Mouse (Mus musculus) CD4-positive, CD25-positive, alpha-beta regulatory T cell, adult 4 months (primary cell): ENCODE data around the gene Tbx6. TPM values are rescaled to one million over a fixed set of nuclear protein-coding genes. Genes with fewer than 3 reads are reported as not detected.
A peak's percentile ranks its signal among the peaks of the same experiment; 100 is the strongest.

Experiments
- ATAC-seq: one replicate; pipeline ENCODE4 v1.8.0; 2017
- polyA plus RNA-seq, 2 experiments: library from polyadenylated mRNA; unstranded; fragments of 100-300 nt; shearing (Covaris generic); gene quantifications; one replicate each; pipeline ENCODE4 v1.2.1; 2017

Tbx6 gene
- polyA plus RNA-seq, 2 experiments from 2014 or later = 5.9 to 7.5 TPM

DNA sequence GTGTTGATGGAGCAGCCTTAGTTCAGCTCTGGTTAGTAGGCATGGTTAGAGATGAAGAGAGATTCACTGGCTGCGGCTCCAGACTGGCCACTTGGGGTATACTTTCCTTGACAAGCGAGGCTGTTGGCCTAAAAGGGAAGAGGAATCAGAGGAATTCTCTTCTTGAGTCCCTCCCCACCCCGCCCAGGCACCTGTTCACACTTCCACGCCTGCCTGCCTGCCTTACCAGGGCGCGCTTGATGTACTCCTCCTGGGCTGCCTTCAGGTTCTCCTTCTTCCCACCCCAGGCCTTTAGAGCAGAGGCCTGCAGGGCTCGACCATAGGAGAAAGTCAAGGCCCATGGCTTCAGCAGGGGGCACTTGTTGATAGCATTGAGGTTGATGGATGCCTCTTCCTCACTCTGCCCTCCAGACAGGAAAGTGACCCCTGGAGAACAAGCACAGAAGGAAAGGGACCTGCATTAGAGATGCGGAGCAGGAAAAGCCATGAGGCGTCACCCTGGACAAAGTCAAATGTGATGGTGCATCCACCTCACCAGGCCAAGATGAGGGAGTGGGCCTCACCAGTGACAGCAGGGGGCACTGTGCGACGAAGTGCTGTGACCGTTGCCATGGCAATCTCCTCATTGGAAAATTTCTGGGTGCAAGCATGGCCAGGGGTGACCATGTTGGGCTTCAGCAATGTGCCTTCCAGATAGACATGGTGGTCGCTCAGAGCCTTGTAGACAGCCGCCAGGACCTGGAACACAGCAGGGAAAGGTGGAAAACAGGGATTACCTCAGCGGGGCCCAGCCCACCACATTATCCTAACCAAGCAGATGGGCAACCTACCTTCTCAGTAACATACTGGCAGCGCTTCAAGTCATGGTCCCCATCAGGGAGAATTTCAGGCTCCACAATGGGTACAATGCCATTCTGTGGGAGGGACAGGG lies 14.4 kb downstream of the Tbx6 start:
- no peak for ATAC-seq

DNA sequence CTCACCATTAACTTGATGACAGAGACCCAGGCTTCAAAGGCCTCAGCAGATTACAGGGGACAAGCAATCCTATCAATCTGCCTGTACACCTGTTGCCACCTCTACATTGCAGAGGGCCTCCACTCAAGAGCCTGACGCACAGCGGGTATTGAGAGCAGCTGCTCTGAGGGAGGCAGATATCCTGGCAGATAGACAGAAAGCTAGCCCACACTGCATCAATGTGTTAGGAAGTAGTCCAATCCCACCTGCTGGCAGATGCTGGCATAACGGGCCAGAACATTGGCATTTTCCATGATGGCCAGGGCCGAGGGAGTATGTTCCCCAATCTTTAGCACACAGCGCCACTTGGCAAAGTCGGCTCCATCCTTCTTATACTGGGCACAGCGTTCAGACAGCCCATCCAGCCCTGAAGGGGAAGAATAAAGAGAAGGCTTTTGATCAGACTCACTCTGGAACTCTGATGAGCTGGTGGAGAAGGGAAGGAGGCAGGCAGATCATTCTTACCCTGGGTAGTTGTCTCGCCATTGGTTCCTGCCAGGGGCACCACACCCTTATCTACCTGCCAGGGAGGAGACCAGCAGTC lies 15.2 kb downstream of the Tbx6 start:
- ATAC-seq = no peak

DNA sequence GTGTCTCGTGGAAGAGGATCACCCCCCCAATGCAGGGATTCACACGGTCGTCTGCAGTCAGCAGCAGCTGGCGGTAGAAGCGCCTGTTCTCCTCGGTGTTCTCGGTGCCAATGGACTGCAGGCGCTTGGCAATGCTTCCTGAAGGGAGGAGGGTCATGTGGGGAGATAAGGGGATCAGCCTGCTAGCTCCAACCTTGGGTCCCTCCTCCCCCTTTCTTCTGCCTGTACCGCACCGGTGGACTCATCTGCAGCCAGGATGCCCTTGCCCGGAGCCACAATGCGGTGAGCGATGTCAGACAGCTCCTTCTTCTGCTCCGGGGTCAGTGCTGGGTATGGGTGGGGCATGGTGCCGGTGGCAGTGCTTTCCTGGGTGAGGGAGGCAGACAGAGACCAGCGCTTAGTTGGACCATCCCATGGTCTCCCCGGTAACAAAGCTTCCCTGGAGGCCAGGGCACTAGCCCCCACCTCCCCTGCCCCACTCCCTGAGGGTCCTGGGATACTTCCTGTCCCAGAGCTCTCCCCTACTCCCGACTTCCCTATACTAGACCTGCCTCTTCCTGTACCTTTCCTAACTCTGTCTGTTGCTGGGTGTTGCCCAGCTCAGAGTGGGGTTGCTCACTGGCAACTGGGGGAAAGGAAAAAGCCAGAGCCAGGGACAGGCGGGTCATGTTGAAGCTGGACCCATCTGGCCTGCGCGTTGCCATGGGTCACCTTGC lies 16.3 kb downstream of the Tbx6 start, which contains the start of gene Fam57b:
Gene Fam57b (plus strand): TSS at position 258 of the 716 bp plus-strand sequence.
- no peak for ATAC-seq

DNA sequence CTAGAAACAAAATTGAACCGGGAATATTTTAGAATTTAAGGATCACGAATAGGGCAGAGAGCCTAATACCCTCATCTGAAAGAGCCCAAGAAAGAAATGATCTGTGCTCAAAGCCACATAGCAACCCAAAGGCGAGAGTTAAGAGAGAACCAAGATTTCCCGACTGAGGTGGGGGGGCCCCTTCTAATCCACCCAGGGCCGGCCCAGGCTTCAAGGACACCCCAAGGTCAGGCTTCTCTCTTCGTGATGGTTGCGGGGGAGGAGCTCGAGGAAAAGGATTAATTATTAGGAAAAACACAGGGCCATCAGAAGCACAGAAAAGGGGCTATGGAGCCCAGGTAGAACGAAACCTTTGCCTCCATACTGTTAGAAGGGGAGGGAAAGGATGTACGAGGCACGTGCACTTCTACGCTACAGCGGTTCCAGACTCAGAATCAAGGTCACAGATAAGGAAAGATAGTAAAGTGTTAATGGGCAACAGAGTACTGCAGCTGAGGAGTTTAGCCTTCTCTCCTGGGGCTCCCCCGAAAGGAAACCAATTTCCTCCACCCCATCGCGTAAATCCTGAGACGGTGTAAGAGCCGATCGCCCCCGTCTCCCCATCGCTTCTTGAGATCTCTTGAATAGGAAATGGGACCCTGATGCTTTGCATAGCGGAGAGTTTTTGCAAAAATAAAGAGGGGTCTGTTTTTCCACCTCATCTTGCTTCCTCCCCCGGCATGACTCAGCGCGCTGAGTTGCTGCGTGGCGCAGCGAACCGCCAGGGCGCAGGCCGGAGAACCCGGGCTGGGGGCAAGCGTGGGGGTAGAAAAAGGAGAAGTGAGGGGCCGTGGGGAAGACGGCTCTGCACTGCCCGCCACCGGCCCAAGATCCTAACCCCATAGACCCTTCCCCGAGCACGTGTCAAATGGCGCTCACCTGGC lies 17.1 kb downstream of the Tbx6 start:
- ATAC-seq = peak; percentile 19

DNA sequence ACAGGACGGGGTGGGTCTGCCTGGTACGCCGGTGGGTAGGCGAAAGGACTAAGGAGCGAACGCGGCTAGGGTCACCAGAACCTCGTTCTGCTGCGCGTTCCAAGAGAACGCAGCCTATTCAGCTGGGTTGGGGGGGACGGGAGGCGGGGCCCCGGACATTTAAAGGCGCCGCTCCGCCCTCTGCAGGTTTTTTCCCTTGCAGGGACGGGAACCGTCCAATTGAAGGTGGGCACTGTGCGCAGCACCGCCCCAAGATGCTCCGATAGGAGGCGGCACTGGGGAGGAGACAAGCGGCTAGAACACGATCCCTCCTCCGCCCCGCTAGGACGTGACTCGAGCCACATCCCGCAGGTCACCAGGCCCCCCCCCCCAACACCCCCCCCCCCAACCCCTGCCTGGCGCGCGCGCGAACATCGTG lies 17.8 kb downstream of the Tbx6 start:
- peak; percentile 88 for ATAC-seq

DNA sequence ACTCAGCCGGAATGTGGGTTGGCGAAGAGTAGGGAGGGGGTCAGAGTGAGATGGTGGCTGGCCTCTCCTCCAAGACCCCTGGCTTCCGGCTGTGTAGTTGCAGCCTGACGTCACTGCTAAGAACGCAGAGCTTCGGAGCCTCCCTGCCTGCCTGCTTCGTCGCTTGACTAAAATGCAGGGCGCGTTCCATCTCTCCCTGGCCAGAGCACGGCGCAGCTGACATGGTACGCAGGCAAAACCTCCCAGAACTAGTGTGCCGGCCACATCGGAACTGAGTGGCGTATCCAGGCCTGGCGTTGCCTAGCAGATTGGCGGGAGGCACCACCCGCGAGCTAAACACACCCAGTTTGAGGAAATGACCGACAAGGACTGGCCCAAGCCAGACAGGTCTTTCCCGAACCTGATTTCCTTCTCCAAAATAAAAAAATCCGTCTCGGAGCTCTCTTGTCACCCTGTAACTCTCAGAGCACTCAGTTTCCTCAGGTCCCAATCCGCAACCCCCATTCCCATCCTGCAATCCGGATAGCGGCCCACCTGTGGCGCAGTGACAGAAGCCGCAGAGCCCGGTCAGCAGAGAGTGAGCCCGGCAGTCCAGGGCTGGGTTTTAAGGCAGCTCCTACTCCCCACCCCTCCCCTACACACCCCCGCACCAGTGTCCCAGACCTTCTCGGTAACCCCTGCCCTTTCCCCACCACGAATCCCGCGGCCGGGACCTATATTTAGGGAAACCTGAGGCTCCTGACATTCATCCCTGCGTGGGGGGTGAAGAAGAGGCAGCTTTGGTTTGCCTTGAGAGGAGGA lies 18.4 kb downstream of the Tbx6 start:
- ATAC-seq = peak; percentile 74

DNA sequence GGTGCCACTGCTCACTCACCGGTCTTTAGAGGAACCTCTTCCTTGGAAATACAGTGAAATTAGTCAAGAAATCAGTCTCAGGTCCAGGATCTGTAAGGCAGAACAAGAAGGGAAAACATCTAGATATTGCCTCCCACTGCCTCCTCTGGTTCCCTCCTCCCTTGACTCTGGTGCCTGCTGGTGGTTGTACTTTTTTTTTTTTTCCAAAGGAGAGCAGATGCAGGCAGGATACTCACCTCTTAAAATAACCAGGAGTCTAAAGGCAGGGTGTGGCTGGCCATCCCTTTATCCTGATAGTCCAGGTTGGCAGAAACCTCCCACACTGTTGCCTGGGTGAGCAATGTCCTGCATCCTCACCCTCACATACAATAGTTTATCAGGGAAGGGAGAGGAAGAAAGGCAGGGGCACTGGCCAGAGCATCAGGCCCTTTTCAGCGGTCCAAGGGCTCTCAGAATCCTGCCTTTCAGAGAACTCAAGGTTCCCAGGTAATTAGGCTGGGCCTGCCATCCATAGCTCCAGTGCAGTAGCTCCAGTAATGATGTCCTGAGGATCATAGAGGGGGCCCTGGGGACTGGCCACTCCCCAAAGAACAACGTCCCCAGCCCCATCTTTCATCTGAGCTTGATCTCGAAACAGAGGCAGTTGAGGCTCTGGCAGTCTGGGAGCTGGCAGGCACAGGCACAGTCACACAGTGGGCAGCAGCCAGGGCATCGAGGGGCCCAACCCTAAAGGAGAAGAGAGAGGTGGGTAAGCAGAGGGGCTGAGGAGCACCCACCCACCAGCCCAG lies 19.2 kb downstream of the Tbx6 start:
- ATAC-seq = no peak

DNA sequence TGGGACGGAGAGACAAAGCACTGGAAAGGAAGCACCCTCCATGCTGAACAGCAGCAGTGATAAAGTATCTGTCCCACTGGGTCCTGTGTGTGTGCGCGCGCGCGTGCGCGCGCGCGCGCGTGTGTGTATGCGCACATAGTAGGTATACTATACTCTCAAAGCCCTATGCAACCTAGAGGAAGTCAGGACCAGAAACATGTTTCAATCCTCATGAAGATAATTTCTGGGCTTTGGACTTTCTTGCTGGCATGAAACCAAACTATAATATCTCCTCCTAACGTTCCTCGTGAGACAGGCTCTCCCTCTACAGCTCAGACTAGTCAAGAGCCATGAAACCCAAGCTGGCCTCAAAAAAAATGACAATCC lies 19.8 kb downstream of the Tbx6 start:
- no peak for ATAC-seq

DNA sequence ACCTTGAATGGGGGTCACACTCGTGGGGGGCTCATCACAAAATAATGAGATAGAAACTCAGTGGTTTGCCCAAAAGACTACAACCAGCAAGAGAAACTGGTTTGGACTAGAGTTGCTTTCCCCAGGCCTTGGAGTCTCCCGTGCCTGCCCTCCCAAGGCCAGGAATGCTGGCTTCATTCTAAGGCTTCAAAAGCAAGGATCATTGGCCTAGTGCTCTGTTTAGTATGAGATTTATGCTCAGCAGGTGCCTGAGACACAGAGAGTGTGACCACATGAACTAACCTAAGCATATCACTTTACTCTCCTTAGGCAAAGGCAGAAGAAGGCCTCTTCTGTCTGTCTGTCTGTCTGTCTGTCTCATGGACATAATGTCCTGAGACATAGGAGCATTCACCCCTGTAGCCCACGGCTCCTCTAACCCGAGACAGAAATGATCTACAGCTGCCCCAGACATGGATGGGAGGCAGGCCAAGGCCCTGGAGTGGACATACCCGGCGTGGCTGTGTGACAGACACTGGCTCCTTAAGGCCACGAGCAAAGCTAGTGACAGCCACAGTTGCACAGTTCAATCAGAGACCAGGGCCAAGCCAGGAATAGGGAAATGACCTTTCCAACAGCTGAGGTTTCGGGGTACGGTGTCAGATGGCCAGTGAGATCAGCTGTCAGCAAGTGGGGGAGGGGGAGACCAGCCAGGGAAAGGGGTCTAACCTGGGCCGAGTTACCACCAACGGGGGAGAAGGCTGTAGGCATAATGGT lies 21.0 kb downstream of the Tbx6 start:
- no peak for ATAC-seq

DNA sequence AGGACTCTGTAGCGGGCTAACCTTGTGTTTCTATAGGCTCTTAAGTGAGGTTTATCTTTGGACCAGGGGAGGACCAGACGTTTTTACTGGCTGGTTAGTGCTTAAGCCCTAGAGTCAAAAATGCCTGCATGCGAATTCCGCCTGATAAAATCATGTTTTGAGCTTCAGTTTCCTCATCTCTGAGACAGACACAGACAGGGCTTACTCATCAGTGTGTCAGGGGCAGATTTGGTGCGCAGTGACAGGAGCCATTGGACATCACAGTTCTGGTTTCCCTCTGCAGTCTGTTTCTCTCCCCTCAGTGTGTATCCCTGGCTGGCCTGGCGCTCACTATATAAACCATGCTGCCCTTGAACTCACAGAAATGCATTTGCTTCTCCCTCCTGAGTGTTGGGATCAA lies 21.9 kb downstream of the Tbx6 start:
- no peak for ATAC-seq

DNA sequence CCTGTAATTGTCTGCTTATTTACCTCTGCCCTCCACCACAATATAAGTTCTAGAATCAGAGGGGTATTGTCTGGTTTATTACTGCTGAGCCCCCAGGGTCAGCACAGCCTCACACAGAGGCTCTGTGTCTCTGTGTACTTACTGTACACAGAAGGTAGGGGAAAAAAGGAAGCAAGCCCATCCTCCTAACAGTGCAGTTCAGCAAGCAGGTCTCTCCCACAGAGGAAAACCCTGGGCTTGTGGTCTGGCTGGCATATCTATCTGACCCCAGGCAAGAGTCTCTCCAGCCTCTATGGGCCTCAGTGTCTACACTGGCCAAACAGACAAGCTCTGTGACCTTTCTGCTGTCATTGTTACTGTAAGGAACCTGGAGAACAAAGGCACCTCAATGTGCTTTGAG lies 22.5 kb downstream of the Tbx6 start:
- ATAC-seq = no peak

DNA sequence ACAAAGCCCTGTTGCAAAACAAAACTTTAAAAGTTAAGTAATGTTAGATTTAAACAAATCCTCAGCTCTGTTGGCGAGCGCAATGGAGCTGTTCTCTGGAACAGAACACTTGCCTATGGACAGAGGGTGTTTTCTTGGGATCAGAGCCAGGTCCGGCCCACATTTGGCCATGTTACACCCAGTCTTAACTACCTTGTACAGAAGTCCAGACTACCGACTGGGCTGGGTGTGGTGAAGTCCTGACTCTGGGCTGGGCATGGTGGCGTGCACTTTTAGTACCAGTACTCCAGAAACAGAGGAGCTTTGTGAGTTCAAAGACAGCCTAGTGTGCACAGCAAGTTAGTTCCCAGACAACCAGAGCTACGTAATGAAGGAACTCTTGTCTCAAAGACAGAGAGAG lies 25.7 kb downstream of the Tbx6 start:
- no peak for ATAC-seq

DNA sequence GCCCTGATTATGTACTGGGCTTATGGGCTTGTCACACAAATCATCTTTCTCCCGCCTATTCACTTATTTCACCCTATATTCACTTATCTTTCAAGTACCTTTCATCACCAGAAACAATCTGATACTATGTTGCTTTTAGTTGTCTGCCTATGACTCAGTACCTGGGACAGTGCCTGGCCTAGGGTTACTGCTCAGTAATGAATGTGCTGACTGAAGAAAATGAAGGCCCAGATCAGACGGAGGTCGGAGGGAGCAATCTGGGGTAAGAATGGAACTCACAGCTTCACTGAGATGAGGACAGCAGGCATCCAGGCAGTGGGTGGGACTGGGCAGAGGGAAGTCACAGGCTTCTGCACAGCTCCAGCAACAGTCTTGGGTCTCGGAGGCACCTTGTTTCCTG lies 26.1 kb downstream of the Tbx6 start:
- ATAC-seq = no peak

DNA sequence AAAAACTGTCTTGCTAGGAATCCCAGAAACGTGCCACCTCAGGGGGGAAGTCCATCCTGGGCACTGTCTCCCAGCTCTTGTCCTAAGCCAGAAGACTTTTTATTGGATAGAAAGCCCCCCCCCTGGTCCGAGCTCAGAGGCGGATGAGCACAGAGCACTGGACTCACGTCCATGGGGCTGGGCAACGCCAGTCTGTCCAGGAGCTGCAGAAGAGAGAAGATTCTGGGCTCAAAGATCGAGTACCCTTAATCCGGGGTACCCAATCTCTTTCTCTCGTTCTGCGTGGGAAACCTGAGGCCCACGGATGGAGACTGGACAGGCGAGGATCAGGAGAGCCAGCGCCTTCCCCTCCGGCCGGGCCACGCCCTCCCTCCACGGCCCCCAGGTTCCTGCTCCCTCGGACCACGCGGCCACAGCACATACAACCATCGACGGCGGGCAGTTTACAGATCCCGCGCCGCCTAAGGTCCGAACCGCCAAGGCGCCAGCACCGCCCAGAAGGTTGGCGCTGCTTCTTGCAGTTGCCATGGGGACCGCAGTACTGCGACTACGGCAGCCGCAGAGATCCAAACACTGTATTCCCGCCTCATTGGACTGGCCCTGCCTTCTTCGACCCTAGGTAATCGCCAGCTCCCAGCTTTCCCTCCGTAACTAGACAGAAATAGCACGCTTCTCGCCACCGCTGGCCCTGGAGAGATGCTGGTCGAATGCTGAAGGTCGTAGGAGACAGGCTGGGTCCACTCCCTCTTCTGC lies 27.6 kb downstream of the Tbx6 start:
- ATAC-seq = no peak

DNA sequence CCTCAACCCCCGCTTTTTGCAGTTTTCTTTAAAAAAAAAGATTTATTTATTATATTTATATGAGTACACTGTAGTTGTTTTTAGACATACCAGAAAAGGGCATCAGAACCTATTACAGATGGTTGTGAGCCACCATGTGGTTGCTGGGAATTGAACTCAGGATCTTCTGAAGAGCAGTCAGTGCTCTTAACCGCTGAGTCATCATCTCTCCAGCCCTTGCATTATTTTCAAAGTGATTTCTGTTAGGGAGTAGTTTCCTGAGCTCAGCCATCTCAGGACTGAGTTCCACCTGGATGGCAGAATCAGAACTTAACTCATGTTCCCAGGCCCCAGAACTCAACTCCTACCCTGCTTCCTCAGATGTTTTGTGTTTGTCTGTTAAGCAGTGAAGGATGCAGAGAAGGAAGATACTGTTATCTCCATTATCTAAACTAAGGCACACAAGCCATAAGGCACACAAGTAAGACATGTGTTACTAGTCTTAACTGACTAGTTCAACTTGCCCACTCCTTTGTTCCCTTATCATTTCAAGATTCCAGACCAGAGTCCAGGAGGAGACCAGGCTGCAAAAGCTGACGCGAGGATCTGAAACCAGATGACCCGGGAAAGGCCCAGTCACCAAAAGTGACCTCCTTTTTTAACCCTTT lies 28.6 kb downstream of the Tbx6 start:
- no peak for ATAC-seq

DNA sequence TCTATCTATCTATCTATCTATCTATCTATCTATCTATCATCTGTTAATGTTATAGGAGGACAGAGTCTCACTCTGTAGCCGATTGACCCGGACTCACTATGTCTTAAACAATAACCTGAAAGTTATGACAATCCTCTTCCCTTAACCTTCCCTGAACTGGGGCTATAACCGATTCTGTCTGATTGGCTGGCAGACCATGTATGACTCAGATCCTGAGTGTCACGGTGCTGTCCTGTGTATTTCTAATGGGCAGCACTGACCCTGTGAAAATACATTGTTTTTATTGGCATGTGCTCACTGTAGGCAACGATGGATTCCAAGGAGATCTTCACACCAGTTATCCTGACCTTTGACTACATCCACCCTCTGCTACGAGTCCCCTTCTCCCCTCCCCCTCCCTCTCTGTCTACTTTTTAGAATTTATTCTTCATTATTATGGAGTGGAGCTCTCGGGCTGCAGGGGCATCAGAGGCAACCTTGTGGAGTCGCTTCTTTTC lies 34.5 kb downstream of the Tbx6 start:
- ATAC-seq = no peak

DNA sequence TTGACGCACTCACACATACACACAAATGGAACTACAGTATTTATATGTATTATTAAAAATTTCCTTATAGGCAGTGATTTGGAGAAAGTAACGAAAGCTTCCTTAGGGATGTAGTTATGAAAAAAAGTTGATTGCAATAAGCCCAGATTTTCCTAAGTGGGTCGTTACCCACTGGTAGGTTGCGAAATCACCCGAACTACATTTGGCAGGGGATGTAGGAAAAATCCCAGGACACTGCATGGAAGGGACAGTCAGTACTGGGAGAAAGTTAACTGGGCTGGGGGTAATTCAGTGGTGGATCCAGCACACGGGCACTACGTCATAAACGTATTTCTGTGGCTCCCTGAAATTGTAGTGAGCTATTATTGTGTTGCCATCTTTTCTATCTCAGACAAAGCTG lies 35.2 kb downstream of the Tbx6 start:
- no peak for ATAC-seq

DNA sequence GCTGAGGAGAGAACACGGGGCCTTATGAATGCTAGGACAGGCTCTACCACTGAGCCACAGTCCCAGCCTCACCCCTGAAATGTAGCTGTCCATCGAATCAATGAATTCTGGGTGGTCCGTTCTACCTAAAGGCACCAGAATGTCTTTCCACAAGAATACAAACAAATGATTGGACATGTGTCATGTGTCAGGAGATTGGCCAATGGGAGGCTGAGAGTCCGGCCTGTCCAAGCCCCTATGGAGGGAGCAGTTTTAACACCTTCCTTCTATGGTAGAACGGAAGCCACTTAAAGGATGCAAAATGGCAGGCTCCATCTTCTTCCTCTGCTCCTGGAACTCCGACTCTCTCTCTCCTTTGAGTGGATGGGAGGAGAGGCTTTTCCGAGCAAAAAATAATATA lies 36.3 kb downstream of the Tbx6 start:
- no peak for ATAC-seq
